Mouse (Mus musculus): ENCODE data around the gene Slc20a1.

Slc20a1 gene

DNA sequence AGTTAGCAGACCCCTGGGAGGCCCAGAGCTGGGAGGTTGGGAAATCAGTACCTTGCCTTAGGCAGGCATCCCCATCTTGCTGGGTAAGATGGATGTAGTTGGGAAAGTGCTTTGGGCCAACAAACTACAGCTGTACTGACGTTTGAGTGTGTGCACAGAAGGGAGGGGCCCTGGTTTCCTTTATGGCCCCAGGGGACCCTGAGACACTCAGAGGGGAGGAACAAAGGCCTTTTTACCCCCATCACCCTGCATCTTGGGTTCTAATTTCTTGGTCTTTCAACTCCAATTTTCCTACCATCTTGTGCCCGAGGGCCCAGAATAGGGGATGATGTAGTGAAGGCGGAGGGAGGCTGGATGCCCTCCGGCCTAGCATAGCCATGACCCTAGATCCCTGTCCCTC lies 57.4 kb downstream of the Slc20a1 start:
- DNase-seq: no peak

DNA sequence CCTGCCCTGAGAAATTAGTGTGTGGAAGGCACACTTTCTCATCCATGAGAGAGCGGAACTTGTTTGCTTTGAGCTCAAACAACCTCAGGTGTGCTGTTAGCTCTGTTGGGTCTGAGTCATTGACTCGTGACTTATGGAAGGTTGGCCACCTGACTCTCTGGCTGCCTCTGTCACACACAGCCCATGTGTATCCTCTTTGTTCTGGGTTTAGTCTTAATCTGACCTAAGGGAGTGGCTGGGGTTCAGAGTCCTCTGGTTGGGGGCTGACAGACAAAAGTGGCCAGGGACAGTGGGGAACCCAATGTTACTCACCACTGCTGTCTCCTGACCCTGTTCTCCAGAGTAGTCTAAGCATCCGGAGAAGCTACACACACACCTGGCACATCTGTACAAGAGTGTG lies 59.5 kb downstream of the Slc20a1 start:
- DNase-seq: no peak

DNA sequence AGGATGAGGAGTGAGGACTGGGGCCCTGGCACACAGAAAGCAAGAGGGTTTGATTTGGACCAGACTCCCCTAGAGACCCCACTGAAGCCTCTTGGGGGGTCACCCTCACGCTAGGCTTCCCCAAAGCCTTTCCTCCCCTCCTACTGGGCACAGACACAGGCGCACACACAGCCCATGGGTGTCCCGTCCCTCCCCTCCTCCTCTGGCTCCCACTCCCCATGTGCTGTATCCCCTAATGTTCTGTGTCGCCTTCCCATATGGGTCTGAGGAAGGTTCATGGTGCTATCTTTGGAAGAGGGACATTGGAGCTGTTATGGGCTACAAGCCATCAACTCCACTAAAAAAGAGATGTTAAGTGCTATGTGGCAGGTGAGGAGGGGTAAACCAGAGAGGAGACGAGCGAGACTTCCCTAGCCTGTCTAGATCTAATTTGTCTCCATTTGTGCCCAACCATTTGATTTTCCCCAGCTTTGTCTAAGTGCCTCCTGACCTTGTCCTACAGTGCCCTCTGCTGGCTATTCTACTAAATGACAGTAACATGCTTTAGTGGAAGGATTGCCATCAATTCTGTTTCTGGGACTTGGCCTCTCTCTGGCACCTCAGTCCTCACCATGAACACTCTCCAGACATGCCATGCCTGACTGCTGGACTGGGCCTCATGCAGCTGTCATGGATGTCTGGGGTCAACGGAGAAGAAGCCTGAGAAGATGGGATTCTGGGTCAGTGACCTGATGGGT lies 60.1 kb downstream of the Slc20a1 start:
- peak in 1 of 2 experiments; percentile 78 for DNase-seq

DNA sequence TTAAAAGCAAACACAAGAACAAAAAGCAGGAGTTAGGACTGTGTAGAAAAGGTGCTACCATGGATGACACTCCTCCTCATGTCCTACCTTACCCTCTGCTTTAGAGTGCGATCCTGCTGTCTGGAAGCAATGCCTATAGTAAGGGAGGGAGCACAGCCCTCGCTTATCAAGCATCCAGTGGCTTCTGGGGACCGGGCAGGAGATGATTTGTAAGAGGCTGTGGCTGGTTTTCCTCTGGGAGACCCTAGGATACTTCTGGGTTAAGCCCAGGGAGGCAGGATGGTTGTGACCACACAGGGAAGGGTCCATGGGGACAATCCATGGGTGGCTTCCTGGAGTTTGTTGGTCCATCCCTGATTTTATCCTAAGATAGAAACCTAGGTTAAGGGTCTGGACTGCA lies 62.1 kb downstream of the Slc20a1 start:
- DNase-seq: no peak
